Mouse (Mus musculus) heart, postnatal 0 days (tissue): ENCODE data around the gene Gm28305.

ENCODE experiments used
- CTCF ChIP-seq: IDR thresholded peaks from 2 replicates; pipeline ENCODE4 v1.5.1; 2016; ENCODE audit warnings: antibody characterized with exemption, control low read depth, low read depth
- EP300 ChIP-seq: IDR thresholded peaks from 2 replicates; pipeline ENCODE4 v1.6.1; 2016; ENCODE audit warnings: antibody characterized with exemption, low read depth

GRCm38 (mm10) chr9:104014526-104014925 lies 25.9 kb upstream of the Gm28305 start:
- TF ChIP-seq CTCF (no peak), EP300 (no peak)
